1 mouse cellular context compared by ENCODE assay signal in genomic region chr4:147936331-147936954, GRCm38 (mm10).
TF ChIP-seq lines count a peak whose summit lies in the region.

Gene Plod1 (minus strand): TSS chr4:147936767.

TF ChIP-seq in MEL, 35 proteins besides CTCF, POLR2A, EP300 and RAD21 (continued from another document):
- TF ChIP-seq UBTF (IDR thresholded peaks at IDR 0.05; ENCODE audit: borderline replicate concordance, insufficient read depth, low read depth, low read length) (no peak), BHLHE40 (IDR thresholded peaks at IDR 0.05; ENCODE audit: borderline replicate concordance, low read depth, low read length) (no peak), ETS1 (IDR thresholded peaks at IDR 0.05; ENCODE audit: low read depth, low read length) (no peak), USF2 (IDR thresholded peaks at IDR 0.05; ENCODE audit: borderline replicate concordance in 1 of 2, insufficient read depth in 1 of 2, low read depth in 1 of 2, low read length in 2 of 2) (no peak), NELFE (IDR thresholded peaks at IDR 0.05; ENCODE audit: low read depth, low read length) (peak; percentile 72)
